Mouse (Mus musculus): Measurements from ENCODE around the gene Prrc2b. TPM values are rescaled to one million over a fixed set of nuclear protein-coding genes. Genes with fewer than 3 reads are reported as not detected.
A peak's percentile ranks its signal among the peaks of the same experiment; 100 is the strongest.

The Prrc2b gene
- polyA plus RNA-seq, 1 experiment from 2014 or later = 76.8 TPM

DNA sequence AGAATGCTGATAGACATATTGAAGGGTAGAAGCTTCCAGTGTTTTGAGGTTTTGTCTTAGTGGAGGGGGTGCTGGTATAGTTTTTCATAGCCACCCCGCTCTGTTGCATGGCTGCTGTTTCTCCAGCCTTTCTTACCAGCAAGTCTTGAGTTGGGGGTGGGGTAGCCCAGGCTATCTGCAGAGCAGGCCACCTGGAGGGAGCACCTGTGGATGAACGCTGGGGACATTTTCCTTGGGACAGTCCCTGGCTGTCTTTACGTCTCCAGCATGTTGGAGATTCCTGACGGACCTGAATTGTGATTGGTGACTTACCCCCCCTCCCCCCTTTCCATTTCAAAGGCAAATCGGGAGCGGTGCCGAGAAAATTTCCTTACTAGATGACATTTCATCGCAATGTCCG lies 31.2 kb downstream of the Prrc2b start:
- H3K4me2 ChIP-seq = no peak overlapping the region
- ATAC-seq (ENCODE audit: insufficient read depth) = no peak
- no peak overlapping the region for H3K4me3 ChIP-seq (ENCODE audit: low read depth, low read length)
- 66% methylated on average over 9 of the region's 9 CpGs for WGBS
- no peaks in the 10 kb centered on the region for H3K27me3 ChIP-seq (ENCODE audit: insufficient read depth, low read length)
- no peak for TF ChIP-seq CTCF (IDR thresholded peaks at IDR 0.05; ENCODE audit: low read depth)
- H3K9me3 ChIP-seq (ENCODE audit: low read depth, low read length) = no peaks in the 10 kb centered on the region
- H3K27ac ChIP-seq (ENCODE audit: low read depth) = peak overlapping the region; percentile 67
- H3K36me3 ChIP-seq (ENCODE audit: insufficient read depth) = peaks cover 51% of the 10 kb centered on the region
- DNase-seq = no peak
- no peak overlapping the region for H3K9ac ChIP-seq
- peaks cover 10% of the 10 kb centered on the region; the same call in 1 of the 2 replicates for H3K4me1 ChIP-seq (ENCODE audit: insufficient read depth)

DNA sequence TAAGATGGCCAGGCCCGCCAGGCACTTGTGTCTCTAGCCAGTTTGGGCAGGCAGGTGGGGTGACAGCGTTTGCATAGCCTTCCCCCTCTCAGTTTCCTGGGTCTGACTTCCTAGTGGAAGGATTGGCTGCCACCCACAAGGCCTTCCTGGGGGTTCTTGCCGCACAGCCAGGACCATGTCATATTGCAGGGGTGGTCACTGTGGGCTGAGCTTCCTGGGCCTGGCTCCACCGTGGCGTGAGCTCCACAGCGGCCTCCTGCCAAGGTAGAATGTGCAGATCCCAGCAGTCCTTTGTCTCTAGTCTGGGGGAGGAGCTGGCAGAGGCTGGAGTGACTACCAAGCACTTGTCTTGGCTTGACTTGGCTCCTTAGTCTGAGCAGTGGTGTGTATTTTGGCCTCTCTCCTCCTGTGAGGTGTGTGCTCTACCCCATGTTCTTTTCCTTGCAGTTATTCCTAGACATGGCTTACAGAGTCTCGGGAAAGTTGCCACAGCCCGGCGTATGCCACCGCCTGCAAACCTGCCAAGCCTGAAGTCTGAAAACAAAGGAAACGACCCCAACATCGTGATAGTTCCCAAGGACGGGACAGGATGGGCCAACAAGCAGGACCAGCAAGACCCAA lies 31.9 kb downstream of the Prrc2b start:
- TF ChIP-seq CTCF (IDR thresholded peaks at IDR 0.05; ENCODE audit: low read depth) = no peak
- 64% methylated on average over 13 of the region's 13 CpGs for WGBS
- ATAC-seq (ENCODE audit: insufficient read depth) (peak; percentile 76), DNase-seq (peak; percentile 34)
- peaks cover 57% of the 10 kb centered on the region for H3K36me3 ChIP-seq (ENCODE audit: insufficient read depth)
- no peak overlapping the region for H3K4me3 ChIP-seq (ENCODE audit: low read depth, low read length)
- H3K4me2 ChIP-seq = no peak overlapping the region
- H3K4me1 ChIP-seq (ENCODE audit: insufficient read depth) = peaks cover 10% of the 10 kb centered on the region; the same call in 1 of the 2 replicates
- no peak overlapping the region for H3K9ac ChIP-seq
- H3K27ac ChIP-seq (ENCODE audit: low read depth) = peak overlapping the region; percentile 67
- no peaks in the 10 kb centered on the region for H3K9me3 ChIP-seq (ENCODE audit: low read depth, low read length)
- no peaks in the 10 kb centered on the region for H3K27me3 ChIP-seq (ENCODE audit: insufficient read depth, low read length)

DNA sequence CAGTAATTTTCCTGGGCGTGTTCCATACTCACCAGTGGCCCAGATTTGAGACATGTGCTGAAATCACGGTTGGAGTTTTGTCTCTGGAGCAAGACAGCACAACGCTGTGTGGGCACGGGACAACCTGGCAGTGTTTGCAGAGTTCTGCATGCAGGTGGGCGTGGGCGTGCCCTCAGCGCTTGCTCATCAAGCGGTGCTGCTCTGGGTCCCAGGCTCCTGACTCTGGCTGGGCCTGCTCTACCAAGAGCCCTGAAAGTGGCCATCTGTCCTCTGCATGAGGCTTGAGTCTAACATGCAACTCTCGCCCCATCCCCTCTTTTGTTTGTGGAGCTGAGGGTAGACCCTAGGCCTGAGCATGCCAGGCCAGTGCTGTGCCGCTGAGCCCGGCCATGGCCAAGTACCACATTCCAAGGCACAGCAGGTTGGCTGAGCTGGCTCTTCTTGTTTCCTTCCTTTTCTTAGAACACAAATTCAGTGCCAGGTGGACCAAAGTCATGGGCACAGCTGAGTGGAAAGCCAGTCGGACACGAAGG lies 36.2 kb downstream of the Prrc2b start:
- no peak for TF ChIP-seq CTCF (IDR thresholded peaks at IDR 0.05; ENCODE audit: low read depth)

DNA sequence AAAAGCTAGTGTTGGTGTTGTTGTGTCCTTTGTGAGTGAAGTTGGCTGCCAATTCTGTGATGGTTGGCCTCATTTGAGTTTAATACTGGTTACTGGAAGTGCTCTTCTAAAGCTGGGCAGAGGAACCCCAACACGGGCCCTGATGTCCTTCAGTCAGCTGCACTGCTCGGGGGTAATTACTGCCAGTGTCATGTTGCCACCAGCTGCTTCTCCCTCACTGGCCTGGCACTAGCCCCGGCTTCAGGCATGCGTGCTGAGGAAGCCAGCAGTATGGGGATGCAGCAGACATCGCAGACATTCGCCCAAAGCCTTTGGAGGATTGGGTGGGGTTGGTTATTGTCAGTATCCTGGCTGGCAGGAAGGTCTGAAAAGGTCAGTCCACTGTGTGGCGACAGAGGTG lies 36.8 kb downstream of the Prrc2b start:
- H3K27me3 ChIP-seq (ENCODE audit: insufficient read depth, low read length) = no peaks in the 10 kb centered on the region
- H3K36me3 ChIP-seq (ENCODE audit: insufficient read depth) = peaks cover 91% of the 10 kb centered on the region
- no peak for ATAC-seq (ENCODE audit: insufficient read depth)
- DNase-seq = no peak
- no peak overlapping the region for H3K4me2 ChIP-seq
- H3K9ac ChIP-seq = no peak overlapping the region
- WGBS = 86% methylated on average over 7 of the region's 7 CpGs
- no peak for TF ChIP-seq CTCF (IDR thresholded peaks at IDR 0.05; ENCODE audit: low read depth)
- no peaks in the 10 kb centered on the region for H3K4me1 ChIP-seq (ENCODE audit: insufficient read depth)
- H3K4me3 ChIP-seq (ENCODE audit: low read depth, low read length) = no peak overlapping the region
- H3K27ac ChIP-seq (ENCODE audit: low read depth) = no peak overlapping the region
- no peaks in the 10 kb centered on the region for H3K9me3 ChIP-seq (ENCODE audit: low read depth, low read length)

More for the DNA sequence above, 36.2 kb downstream of the Prrc2b start:
- WGBS = 89% methylated on average over 13 of the region's 13 CpGs
- Histone ChIP-seq H3K27ac (ENCODE audit: low read depth) (no peak overlapping the region), H3K4me3 (ENCODE audit: low read depth, low read length) (no peak overlapping the region), H3K4me2 (no peak overlapping the region), H3K27me3 (ENCODE audit: insufficient read depth, low read length) (no peaks in the 10 kb centered on the region), H3K9me3 (ENCODE audit: low read depth, low read length) (no peaks in the 10 kb centered on the region), H3K36me3 (ENCODE audit: insufficient read depth) (peaks cover 90% of the 10 kb centered on the region), H3K9ac (no peak overlapping the region), H3K4me1 (ENCODE audit: insufficient read depth) (no peaks in the 10 kb centered on the region)
- no peak for ATAC-seq (ENCODE audit: insufficient read depth)
- DNase-seq = no peak

DNA sequence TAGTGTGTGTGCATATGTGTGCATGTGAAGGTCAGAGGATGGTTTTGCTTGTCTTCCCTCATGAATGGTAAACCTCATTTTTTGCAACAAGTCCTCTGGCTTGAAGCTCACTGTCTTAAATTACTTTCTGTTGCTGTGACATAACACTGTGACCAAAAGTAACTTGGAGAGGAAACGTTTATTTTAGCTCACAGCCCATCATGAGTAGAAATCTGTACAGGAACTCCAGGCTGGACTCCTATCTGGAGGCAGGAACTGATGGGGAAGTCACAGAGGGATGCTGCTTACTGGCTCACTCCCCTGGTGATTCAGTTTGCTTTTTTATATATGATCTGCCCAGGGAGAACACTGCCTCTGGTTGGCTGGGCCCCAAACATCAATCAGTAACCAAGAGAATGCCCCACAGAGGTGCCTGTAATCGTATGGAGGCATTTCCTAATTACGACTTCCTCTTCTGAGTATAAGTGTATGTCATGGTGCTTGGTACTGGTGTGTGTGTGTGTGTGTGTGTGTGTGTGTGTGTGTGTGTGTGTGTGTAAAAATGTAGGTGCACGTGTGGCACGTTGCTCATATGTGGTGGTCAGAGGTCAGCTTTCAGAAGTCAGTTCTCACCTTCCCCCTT lies 38.3 kb downstream of the Prrc2b start:
- ATAC-seq (ENCODE audit: insufficient read depth) = no peak
- H3K9me3 ChIP-seq (ENCODE audit: low read depth, low read length) = no peaks in the 10 kb centered on the region
- H3K36me3 ChIP-seq (ENCODE audit: insufficient read depth) = peaks cover 91% of the 10 kb centered on the region
- H3K4me2 ChIP-seq = no peak overlapping the region
- whole genome bisulfite sequencing = 76% methylated on average over 5 of the region's 5 CpGs
- H3K9ac ChIP-seq = no peak overlapping the region
- H3K27me3 ChIP-seq (ENCODE audit: insufficient read depth, low read length) = no peaks in the 10 kb centered on the region
- no peak for TF ChIP-seq CTCF (IDR thresholded peaks at IDR 0.05; ENCODE audit: low read depth)
- no peak overlapping the region for H3K4me3 ChIP-seq (ENCODE audit: low read depth, low read length)
- no peak for DNase-seq
- no peak overlapping the region for H3K27ac ChIP-seq (ENCODE audit: low read depth)
- H3K4me1 ChIP-seq (ENCODE audit: insufficient read depth) = no peaks in the 10 kb centered on the region

DNA sequence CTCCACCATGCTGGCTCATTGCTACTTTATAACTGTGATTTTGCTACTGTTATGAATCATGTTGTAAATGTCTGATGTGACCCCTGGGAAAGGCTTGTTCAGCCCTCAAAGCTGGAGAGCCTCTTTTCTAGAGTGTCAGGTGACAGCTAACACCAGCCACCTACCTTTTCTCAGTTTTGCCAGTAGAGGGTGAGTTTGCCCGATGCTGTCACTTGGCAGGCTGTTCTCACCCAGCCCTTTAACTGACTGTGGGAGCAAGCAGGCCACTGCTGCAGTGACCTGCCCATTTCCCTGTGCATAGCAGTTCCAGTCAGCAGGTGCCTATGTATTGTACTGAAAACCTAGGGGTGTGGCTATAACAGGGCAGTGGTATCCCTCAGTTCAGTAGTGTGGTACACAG lies 39.7 kb downstream of the Prrc2b start:
- H3K27ac ChIP-seq (ENCODE audit: low read depth) = no peak overlapping the region
- no peaks in the 10 kb centered on the region for H3K9me3 ChIP-seq (ENCODE audit: low read depth, low read length)
- WGBS = 28% methylated on average over 1 of the region's 1 CpGs
- no peaks in the 10 kb centered on the region for H3K4me1 ChIP-seq (ENCODE audit: insufficient read depth)
- DNase-seq = no peak
- no peak overlapping the region for H3K9ac ChIP-seq
- TF ChIP-seq CTCF (IDR thresholded peaks at IDR 0.05; ENCODE audit: low read depth) = no peak
- peaks cover 93% of the 10 kb centered on the region for H3K36me3 ChIP-seq (ENCODE audit: insufficient read depth)
- no peaks in the 10 kb centered on the region for H3K27me3 ChIP-seq (ENCODE audit: insufficient read depth, low read length)
- no peak for ATAC-seq (ENCODE audit: insufficient read depth)
- no peak overlapping the region for H3K4me2 ChIP-seq
- H3K4me3 ChIP-seq (ENCODE audit: low read depth, low read length) = no peak overlapping the region

DNA sequence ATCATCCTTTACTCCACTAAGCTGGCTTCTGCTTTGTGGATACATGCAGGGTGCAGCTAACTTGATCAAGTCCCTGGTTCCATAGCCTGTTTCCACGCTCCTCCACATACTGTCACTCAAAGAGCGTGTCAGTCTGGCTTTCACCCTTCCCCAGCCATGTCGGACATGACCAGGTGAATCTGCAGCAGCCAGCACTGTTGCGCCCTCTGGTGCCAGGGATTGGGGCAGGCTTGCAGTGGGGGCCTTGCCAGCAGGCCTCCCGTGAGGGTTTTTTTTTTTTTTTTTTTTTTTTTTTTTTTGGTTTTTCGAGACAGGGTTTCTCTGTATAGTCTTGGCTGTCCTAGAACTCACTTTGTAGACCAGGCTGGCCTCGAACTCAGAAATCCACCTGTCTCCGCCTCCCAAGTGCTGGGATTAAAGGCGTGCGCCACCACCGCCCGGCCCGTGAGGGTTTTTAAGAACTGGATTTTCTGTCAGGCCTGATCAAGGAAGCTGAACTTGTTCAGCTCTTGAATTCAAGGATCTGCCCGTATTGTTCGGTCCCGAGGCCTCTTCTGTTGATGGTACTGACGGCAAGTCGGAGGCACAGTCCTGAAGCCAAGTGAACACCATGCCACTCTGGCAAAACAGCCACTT lies 41.1 kb downstream of the Prrc2b start:
- Histone ChIP-seq H3K4me3 (ENCODE audit: low read depth, low read length) (no peak overlapping the region), H3K9me3 (ENCODE audit: low read depth, low read length) (no peaks in the 10 kb centered on the region), H3K27ac (ENCODE audit: low read depth) (no peak overlapping the region), H3K9ac (no peak overlapping the region), H3K4me2 (no peak overlapping the region), H3K4me1 (ENCODE audit: insufficient read depth) (no peaks in the 10 kb centered on the region), H3K27me3 (ENCODE audit: insufficient read depth, low read length) (no peaks in the 10 kb centered on the region), H3K36me3 (ENCODE audit: insufficient read depth) (peaks cover 95% of the 10 kb centered on the region)
- 84% methylated on average over 17 of the region's 18 CpGs for WGBS
- DNase-seq (peak; percentile 65), ATAC-seq (ENCODE audit: insufficient read depth) (no peak)
- peak; percentile 70 for TF ChIP-seq CTCF (IDR thresholded peaks at IDR 0.05; ENCODE audit: low read depth)
